Mouse (Mus musculus): Measurements from ENCODE around the gene Uprt.

DNA sequence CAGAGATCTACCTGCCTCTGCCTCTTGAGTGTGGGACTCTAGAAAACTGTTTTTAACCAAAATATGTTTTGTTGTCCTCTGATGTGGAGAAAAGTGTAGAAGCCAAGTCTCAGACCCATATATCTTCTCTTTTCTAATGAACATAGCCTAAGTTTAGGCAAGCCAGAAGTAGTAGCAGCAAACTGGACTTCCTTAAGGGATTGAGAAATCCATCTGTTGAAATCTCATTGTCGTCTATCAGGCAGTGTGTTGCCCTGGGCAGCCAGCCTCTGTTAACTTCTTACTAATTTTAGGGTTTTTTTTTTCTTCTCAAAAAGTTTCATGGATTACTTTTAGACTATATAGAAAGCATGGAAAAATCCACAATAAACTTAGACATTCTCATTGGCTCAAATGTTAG is 30.2 kb upstream of the Uprt start:
- no peak for TF ChIP-seq TCF12 (IDR thresholded peaks at IDR 0.05; ENCODE audit: insufficient read depth, poor library complexity, severe bottlenecking)
- TF ChIP-seq MYOG (IDR thresholded peaks at IDR 0.05; ENCODE audit: control insufficient read depth in 1 of 3, insufficient read depth in 1 of 3, insufficient read length in 2 of 3, low read depth in 2 of 3), result no peak
- TF ChIP-seq POLR2AphosphoS2 (IDR thresholded peaks at IDR 0.05; ENCODE audit: insufficient read length, low read depth), result no peak
- TF ChIP-seq E2F4 (IDR thresholded peaks at IDR 0.05; ENCODE audit: insufficient read depth), result no peak
- TF ChIP-seq POLR2A (IDR thresholded peaks at IDR 0.05; ENCODE audit: insufficient read length, low read depth), result no peak
- no peak for TF ChIP-seq CEBPB (IDR thresholded peaks at IDR 0.05; ENCODE audit: insufficient read depth, poor library complexity, severe bottlenecking)
- no peak for TF ChIP-seq USF1 (IDR thresholded peaks at IDR 0.05; ENCODE audit: low read depth)
- TF ChIP-seq TCF3 (IDR thresholded peaks at IDR 0.05; ENCODE audit: insufficient read length, low read depth), result no peak
- TF ChIP-seq REST (IDR thresholded peaks at IDR 0.05; ENCODE audit: insufficient read depth, insufficient read length), result no peak
- TF ChIP-seq MAX (IDR thresholded peaks at IDR 0.05; ENCODE audit: low read depth), result no peak
- no peak for TF ChIP-seq MYOD1 (IDR thresholded peaks at IDR 0.05; ENCODE audit: control insufficient read depth in 1 of 3, insufficient read length in 2 of 3, low read depth in 2 of 3)
- TF ChIP-seq SRF (IDR thresholded peaks at IDR 0.05; ENCODE audit: control insufficient read depth, insufficient read length, low read depth), result no peak

All from myocyte (in vitro differentiated cells).